Mouse (Mus musculus): ENCODE data around the gene Engase. TPM values are rescaled to one million over a fixed set of nuclear protein-coding genes. Genes with fewer than 3 reads are reported as not detected.

The Engase gene
- polyA plus RNA-seq, 1 experiment from 2014 or later: 12.6 TPM

GRCm38 (mm10) chr11:118503418-118504179 is 27.0 kb downstream of the Engase start:
- Histone ChIP-seq H3K9ac (ENCODE audit: low read length) (no peak overlapping the region), H3K4me3 (ENCODE audit: low read depth, low read length) (no peak overlapping the region), H3K27ac (replicated peaks) (no peak overlapping the region), H3K4me2 (replicated peaks; ENCODE audit: low read depth) (no peak overlapping the region), H3K27me3 (ENCODE audit: control insufficient read depth, insufficient read depth, low read length) (no peaks in the 10 kb centered on the region), H3K9me3 (ENCODE audit: control insufficient read depth, low read length) (no peaks in the 10 kb centered on the region), H3K4me1 (replicated peaks; ENCODE audit: control insufficient read depth, insufficient read depth) (no peaks in the 10 kb centered on the region), H3K36me3 (ENCODE audit: control insufficient read depth, insufficient read depth, low read length) (no peaks in the 10 kb centered on the region)
- 18% methylated on average over 29 of the region's 34 CpGs for WGBS
- ATAC-seq (ENCODE audit: low FRiP score, low TSS enrichment) (no peak), DNase-seq (ENCODE audit: low spot score) (no peak)
- TF ChIP-seq EP300 (optimal IDR thresholded peaks at IDR 0.05): no peak
- TF ChIP-seq CTCF (IDR thresholded peaks at IDR 0.05; ENCODE audit: low read depth): no peak

GRCm38 (mm10) chr11:118504180-118504454 is 27.5 kb downstream of the Engase start:
- Histone ChIP-seq H3K9ac (ENCODE audit: low read length) (no peak overlapping the region), H3K4me2 (replicated peaks; ENCODE audit: low read depth) (no peak overlapping the region), H3K4me1 (replicated peaks; ENCODE audit: control insufficient read depth, insufficient read depth) (no peaks in the 10 kb centered on the region), H3K4me3 (ENCODE audit: low read depth, low read length) (no peak overlapping the region), H3K27me3 (ENCODE audit: control insufficient read depth, insufficient read depth, low read length) (no peaks in the 10 kb centered on the region), H3K27ac (replicated peaks) (no peak overlapping the region), H3K9me3 (ENCODE audit: control insufficient read depth, low read length) (no peaks in the 10 kb centered on the region), H3K36me3 (ENCODE audit: control insufficient read depth, insufficient read depth, low read length) (no peaks in the 10 kb centered on the region)
- ATAC-seq (ENCODE audit: low FRiP score, low TSS enrichment) (no peak), DNase-seq (ENCODE audit: low spot score) (no peak)
- TF ChIP-seq CTCF (IDR thresholded peaks at IDR 0.05; ENCODE audit: low read depth) (no peak), EP300 (optimal IDR thresholded peaks at IDR 0.05) (no peak)
- WGBS: 67% methylated on average over 5 of the region's 5 CpGs

GRCm38 (mm10) chr11:118507095-118507494 is 30.5 kb downstream of the Engase start:
- Histone ChIP-seq H3K9me3 (ENCODE audit: control insufficient read depth, low read length) (no peaks in the 10 kb centered on the region), H3K27ac (replicated peaks) (no peak overlapping the region), H3K4me2 (replicated peaks; ENCODE audit: low read depth) (no peak overlapping the region), H3K36me3 (ENCODE audit: control insufficient read depth, insufficient read depth, low read length) (no peaks in the 10 kb centered on the region), H3K4me1 (replicated peaks; ENCODE audit: control insufficient read depth, insufficient read depth) (no peaks in the 10 kb centered on the region), H3K9ac (ENCODE audit: low read length) (no peak overlapping the region), H3K4me3 (ENCODE audit: low read depth, low read length) (no peak overlapping the region), H3K27me3 (ENCODE audit: control insufficient read depth, insufficient read depth, low read length) (no peaks in the 10 kb centered on the region)
- DNase-seq (ENCODE audit: low spot score) (no peak), ATAC-seq (ENCODE audit: low FRiP score, low TSS enrichment) (no peak)
- 71% methylated on average over 6 of the region's 6 CpGs for WGBS
- TF ChIP-seq CTCF (IDR thresholded peaks at IDR 0.05; ENCODE audit: low read depth): no peak
- TF ChIP-seq EP300 (optimal IDR thresholded peaks at IDR 0.05): no peak

- TF ChIP-seq CTCF (IDR thresholded peaks at IDR 0.05; ENCODE audit: low read depth) (peak; percentile 97), EP300 (optimal IDR thresholded peaks at IDR 0.05) (no peak)
- Histone ChIP-seq H3K9me3 (ENCODE audit: control insufficient read depth, low read length) (no peaks in the 10 kb centered on the region), H3K27ac (replicated peaks) (no peak overlapping the region), H3K27me3 (ENCODE audit: control insufficient read depth, insufficient read depth, low read length) (no peaks in the 10 kb centered on the region), H3K9ac (ENCODE audit: low read length) (no peak overlapping the region), H3K4me1 (replicated peaks; ENCODE audit: control insufficient read depth, insufficient read depth) (no peaks in the 10 kb centered on the region), H3K4me3 (ENCODE audit: low read depth, low read length) (no peak overlapping the region), H3K4me2 (replicated peaks; ENCODE audit: low read depth) (no peak overlapping the region), H3K36me3 (ENCODE audit: control insufficient read depth, insufficient read depth, low read length) (no peaks in the 10 kb centered on the region)
- ATAC-seq (ENCODE audit: low FRiP score, low TSS enrichment) (no peak), DNase-seq (ENCODE audit: low spot score) (peak; percentile 74)
- WGBS: 26% methylated on average over 5 of the region's 5 CpGs
Observed at GRCm38 (mm10) chr11:118507904-118508303, 31.3 kb downstream of the Engase start.

- H3K27me3 ChIP-seq (ENCODE audit: control insufficient read depth, insufficient read depth, low read length): no peaks in the 10 kb centered on the region
- no peak for TF ChIP-seq CTCF (IDR thresholded peaks at IDR 0.05; ENCODE audit: low read depth)
- no peak for TF ChIP-seq EP300 (optimal IDR thresholded peaks at IDR 0.05)
- H3K36me3 ChIP-seq (ENCODE audit: control insufficient read depth, insufficient read depth, low read length): no peaks in the 10 kb centered on the region
- DNase-seq (ENCODE audit: low spot score) (no peak), ATAC-seq (ENCODE audit: low FRiP score, low TSS enrichment) (no peak)
- WGBS: 70% methylated on average over 7 of the region's 7 CpGs
- no peak overlapping the region for H3K9ac ChIP-seq (ENCODE audit: low read length)
- no peaks in the 10 kb centered on the region for H3K9me3 ChIP-seq (ENCODE audit: control insufficient read depth, low read length)
- no peak overlapping the region for H3K4me3 ChIP-seq (ENCODE audit: low read depth, low read length)
- no peaks in the 10 kb centered on the region for H3K4me1 ChIP-seq (replicated peaks; ENCODE audit: control insufficient read depth, insufficient read depth)
- no peak overlapping the region for H3K4me2 ChIP-seq (replicated peaks; ENCODE audit: low read depth)
- H3K27ac ChIP-seq (replicated peaks): no peak overlapping the region
Observed at GRCm38 (mm10) chr11:118508341-118508740, 31.7 kb downstream of the Engase start.

GRCm38 (mm10) chr11:118511851-118512250 is 35.2 kb downstream of the Engase start:
- H3K9ac ChIP-seq (ENCODE audit: low read length): no peak overlapping the region
- H3K9me3 ChIP-seq (ENCODE audit: control insufficient read depth, low read length): no peaks in the 10 kb centered on the region
- no peak overlapping the region for H3K4me2 ChIP-seq (replicated peaks; ENCODE audit: low read depth)
- no peak for TF ChIP-seq CTCF (IDR thresholded peaks at IDR 0.05; ENCODE audit: low read depth)
- no peak for TF ChIP-seq EP300 (optimal IDR thresholded peaks at IDR 0.05)
- H3K27me3 ChIP-seq (ENCODE audit: control insufficient read depth, insufficient read depth, low read length): no peaks in the 10 kb centered on the region
- H3K4me1 ChIP-seq (replicated peaks; ENCODE audit: control insufficient read depth, insufficient read depth): no peaks in the 10 kb centered on the region
- DNase-seq (ENCODE audit: low spot score) (peak; percentile 45), ATAC-seq (ENCODE audit: low FRiP score, low TSS enrichment) (no peak)
- no peak overlapping the region for H3K27ac ChIP-seq (replicated peaks)
- H3K4me3 ChIP-seq (ENCODE audit: low read depth, low read length): no peak overlapping the region
- WGBS: 25% methylated on average over 6 of the region's 6 CpGs
- no peaks in the 10 kb centered on the region for H3K36me3 ChIP-seq (ENCODE audit: control insufficient read depth, insufficient read depth, low read length)
